Mouse (Mus musculus) yolk sac, embryonic 10.5 days (tissue): ENCODE measurements around the gene Srarp.

Source experiments
- DNase-seq: peaks from one replicate; pipeline ENCODE4 v3.0.0-alpha.2; 2017; ENCODE audit warnings: low spot score

The Srarp gene

GRCm38 (mm10) chr4:141456193-141456938 lies 20.5 kb upstream of the Srarp start:
- DNase-seq = no peak

- no peak for DNase-seq
Measured at GRCm38 (mm10) chr4:141455526-141455925, 19.6 kb upstream of the Srarp start.

- DNase-seq = no peak
Measured at GRCm38 (mm10) chr4:141454581-141455350, 18.9 kb upstream of the Srarp start.

GRCm38 (mm10) chr4:141451916-141452450 lies 16.1 kb upstream of the Srarp start:
- no peak for DNase-seq

GRCm38 (mm10) chr4:141451251-141451650 lies 15.3 kb upstream of the Srarp start:
- no peak for DNase-seq

GRCm38 (mm10) chr4:141446211-141446610 lies 10.3 kb upstream of the Srarp start:
- DNase-seq = no peak

- no peak for DNase-seq
Measured at GRCm38 (mm10) chr4:141445328-141445720, 9.4 kb upstream of the Srarp start.

- DNase-seq = peak; percentile 84
Measured at GRCm38 (mm10) chr4:141444451-141445327, 8.8 kb upstream of the Srarp start, which contains the start of gene Zbtb17. TSS of gene Zbtb17 (plus strand) at chr4:141444654.

- DNase-seq = no peak
Measured at GRCm38 (mm10) chr4:141443641-141444429, 7.9 kb upstream of the Srarp start.

GRCm38 (mm10) chr4:141440877-141441276 lies 5.0 kb upstream of the Srarp start:
- no peak for DNase-seq

- no peak for DNase-seq
Measured at GRCm38 (mm10) chr4:141439083-141439803, 3.3 kb upstream of the Srarp start.

GRCm38 (mm10) chr4:141433191-141433590 lies 2.7 kb downstream of the Srarp start:
- DNase-seq = no peak

GRCm38 (mm10) chr4:141432666-141433065 lies 3.2 kb downstream of the Srarp start:
- no peak for DNase-seq

- peak; percentile 32 for DNase-seq
Measured at GRCm38 (mm10) chr4:141430997-141431396, 4.9 kb downstream of the Srarp start.

- no peak for DNase-seq
Measured at GRCm38 (mm10) chr4:141429847-141430246, 6.1 kb downstream of the Srarp start.

GRCm38 (mm10) chr4:141429381-141429780 lies 6.5 kb downstream of the Srarp start:
- no peak for DNase-seq

GRCm38 (mm10) chr4:141427921-141428320 lies 8.0 kb downstream of the Srarp start:
- DNase-seq = no peak

GRCm38 (mm10) chr4:141426796-141427745 lies 8.8 kb downstream of the Srarp start:
- no peak for DNase-seq
